Mouse (Mus musculus): ENCODE measurements around the gene Pex3. TPM values are rescaled to one million over a fixed set of nuclear protein-coding genes. Genes with fewer than 3 reads are reported as not detected.

Gene Pex3
- total and polyA plus RNA-seq, 3 experiments, result 11.5 to 19.0 (median 16.6) TPM

DNA sequence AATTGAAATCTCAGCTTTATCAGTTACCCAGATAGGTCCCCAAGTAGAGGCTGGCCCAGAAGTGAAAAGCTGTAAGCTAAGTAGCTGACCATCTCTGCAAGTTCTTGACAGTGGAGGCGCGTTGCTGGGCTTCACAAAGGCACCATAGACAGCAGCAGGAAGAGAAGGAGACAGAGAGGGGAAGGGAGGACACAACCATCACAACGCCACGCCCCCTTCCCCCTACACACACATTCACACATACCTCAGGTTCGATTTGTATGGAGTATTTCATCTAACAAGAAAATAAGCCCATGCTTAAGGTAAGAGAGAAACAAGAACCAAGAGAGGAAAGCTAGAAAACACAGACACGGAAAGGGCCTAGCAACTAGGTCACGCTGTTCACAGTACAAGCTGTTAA is 77.8 kb downstream of the Pex3 start:
- H3K4me1 ChIP-seq (ENCODE audit: control insufficient read depth, insufficient read depth, low read length), result no peaks in the 10 kb centered on the region
- no peaks in the 10 kb centered on the region for H3K79me2 ChIP-seq (replicated peaks; ENCODE audit: control insufficient read depth, insufficient read depth, low read length)
- intact Hi-C loops (cut with DNase I), result loop anchor here (2.0 kb wide), 1 partner anchor 28 kb away; no protein-coding TSS in a partner anchor
- 40% methylated on average over 7 of the region's 7 CpGs for WGBS
- H3K4me3 ChIP-seq, result no peak overlapping the region
- no peak overlapping the region for H3K9ac ChIP-seq (ENCODE audit: low read depth, low read length)
- H3K27ac ChIP-seq, result no peak overlapping the region
- no peaks in the 10 kb centered on the region; the same call in 1 of the 2 replicates for H3K27me3 ChIP-seq (ENCODE audit: control insufficient read depth, insufficient read depth, low read length)
- H3K36me3 ChIP-seq (ENCODE audit: control insufficient read depth, insufficient read depth, low read length), result no peaks in the 10 kb centered on the region
- DNase-seq, result no peak
- no peak for TF ChIP-seq EP300 (IDR thresholded peaks at IDR 0.05; ENCODE audit: insufficient read depth, low read depth, low read length)
- no peak for TF ChIP-seq CTCF (IDR thresholded peaks at IDR 0.05)

DNA sequence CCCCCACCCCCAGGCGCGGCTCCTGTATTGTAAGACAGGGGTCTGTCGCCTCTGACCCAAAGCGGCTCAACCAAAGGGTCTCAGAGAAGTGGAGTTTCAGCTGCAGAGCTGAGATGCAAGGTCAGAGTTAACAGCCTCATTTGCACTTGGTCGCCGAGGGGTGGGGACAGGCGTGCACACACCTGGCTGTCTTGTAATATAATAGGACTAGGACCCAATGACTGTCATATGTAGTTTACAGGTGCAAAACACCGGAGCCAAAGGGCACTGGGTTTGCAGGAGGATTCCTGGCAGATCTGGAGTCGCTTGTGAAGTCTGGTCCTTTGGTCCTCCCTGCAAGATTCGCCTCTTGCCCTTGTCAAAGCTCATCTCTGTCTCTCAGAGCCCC is 78.4 kb downstream of the Pex3 start:
- 4% methylated on average over 10 of the region's 10 CpGs for WGBS
- H3K79me2 ChIP-seq (replicated peaks; ENCODE audit: control insufficient read depth, insufficient read depth, low read length), result no peaks in the 10 kb centered on the region
- no peaks in the 10 kb centered on the region for H3K36me3 ChIP-seq (ENCODE audit: control insufficient read depth, insufficient read depth, low read length)
- H3K27ac ChIP-seq, result peak overlapping the region; percentile 75; the same call in 1 of the 2 replicates
- no peak for DNase-seq
- no peaks in the 10 kb centered on the region for H3K4me1 ChIP-seq (ENCODE audit: control insufficient read depth, insufficient read depth, low read length)
- H3K9ac ChIP-seq (ENCODE audit: low read depth, low read length), result peak overlapping the region; percentile 76
- no peak for TF ChIP-seq EP300 (IDR thresholded peaks at IDR 0.05; ENCODE audit: insufficient read depth, low read depth, low read length)
- TF ChIP-seq CTCF (IDR thresholded peaks at IDR 0.05), result no peak
- no peak for TF ChIP-seq POLR2A (IDR thresholded peaks at IDR 0.05; ENCODE audit: insufficient read depth, low read depth, low read length)
- no peaks in the 10 kb centered on the region; the same call in 1 of the 2 replicates for H3K27me3 ChIP-seq (ENCODE audit: control insufficient read depth, insufficient read depth, low read length)
- H3K4me3 ChIP-seq, result peak overlapping the region; percentile 68
- intact Hi-C loops (cut with DNase I), result loop anchor here (2.0 kb wide), 1 partner anchor 28 kb away; no protein-coding TSS in a partner anchor

Other genes with a start within 250 kb of the Pex3 start
- 10 to 100 TPM; 47.7 to 49.3 TPM for gene Phactr2, start 78.7 kb downstream of the Pex3 start, total RNA-seq (2021)
- gene Phactr2, start 78.7 kb downstream of the Pex3 start, polyA plus RNA-seq (2012; rRNA removed), result 15.2 and 23.9 TPM in 2 replicates
- 100 to 1,000 TPM; 202 to 207 TPM for gene Fuca2, start 53.6 kb downstream of the Pex3 start, total RNA-seq (2021)
- 86.2 and 164 TPM in 2 replicates for gene Fuca2, start 53.6 kb downstream of the Pex3 start, polyA plus RNA-seq (2012; rRNA removed)
- 1 to 10 TPM; 2.1 to 2.8 TPM for gene Adat2, start 248 bp downstream of the Pex3 start, total RNA-seq (2021)
- gene Adat2, start 248 bp downstream of the Pex3 start, polyA plus RNA-seq (2012; rRNA removed), result 2.8 and 3.7 TPM in 2 replicates